Mouse (Mus musculus) CD8-positive naive resting alpha-beta T cell, adult 2 months (primary cell): ENCODE measurements around the gene Zfp512.
A peak's percentile ranks its signal among the peaks of the same experiment; 100 is the strongest.

Experiments used
- DNase-seq, 2 experiments: peaks; one replicate each; pipeline ENCODE4 v3.0.0; 2022; ENCODE audit warnings: low read depth in 2 of 2, low spot score in 2 of 2

Zfp512 gene

DNA sequence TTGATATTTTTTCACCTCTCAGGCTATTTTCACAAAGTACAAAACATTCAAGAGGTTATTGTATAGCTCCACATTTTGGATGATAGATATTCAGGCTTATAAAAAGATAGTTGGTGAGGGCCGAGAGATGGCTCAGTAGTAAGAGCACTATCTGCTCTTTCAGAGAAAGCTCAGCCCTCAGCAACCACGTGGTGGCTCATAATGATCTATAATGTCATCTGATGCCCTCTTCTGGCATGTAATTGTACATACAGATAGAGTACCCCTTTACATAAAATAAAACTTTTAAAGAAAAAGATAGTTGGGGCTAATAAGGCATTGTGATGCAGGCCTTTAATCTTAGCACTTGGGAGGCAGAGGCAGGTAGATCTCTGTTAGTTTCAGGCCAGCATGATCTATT, 76.3 kb downstream of the Zfp512 start:
- peak in 1 of 2 experiments; percentile 7 for DNase-seq
